ENCODE assay signal across 11 mouse cellular contexts in the genomic region with DNA sequence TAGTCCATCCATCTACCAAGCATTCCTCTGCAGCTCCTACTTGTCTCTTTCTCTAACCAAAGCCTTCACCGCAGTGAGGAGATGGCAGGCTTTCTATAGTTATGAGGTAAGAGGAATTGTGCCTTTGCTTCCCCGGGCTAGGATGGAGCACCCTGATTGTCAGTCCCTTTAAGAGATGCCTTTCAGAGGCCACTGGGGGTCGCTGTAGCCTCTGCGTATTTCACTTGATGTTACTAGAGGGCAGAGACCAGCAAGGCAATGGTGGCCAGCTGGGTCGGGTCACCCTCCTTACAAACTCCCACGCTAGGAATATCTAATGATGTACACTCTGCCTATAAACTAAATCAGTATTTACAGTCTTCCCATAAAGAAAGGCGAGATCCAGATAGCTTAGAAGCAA. TPM values are rescaled to one million over a fixed set of nuclear protein-coding genes. Genes with fewer than 3 reads are reported as not detected.
DNase-seq lines count a peak whose midpoint lies in the region; ATAC-seq and TF ChIP-seq lines count a peak whose summit lies in the region.
"Had no signal": no experiment of that assay in that cellular context is flagged by ENCODE, and none has a peak within 500 bp of the region (broad histone marks: within the 10 kb centered on the region; RNA-seq: fewer than 3 reads in every experiment).

No protein-coding gene starts in this region.

- 60% methylated on average over 7 of the region's 7 CpGs for WGBS in forebrain, embryonic 10.5 days
- 59% methylated on average over 7 of the region's 7 CpGs for WGBS in forebrain, embryonic 15.5 days
- WGBS in lung, embryonic 14.5 days, result 48% methylated on average over 7 of the region's 7 CpGs

- H3K4me1 ChIP-seq in forebrain, embryonic 10.5 days, result peaks cover 15% of the 10 kb centered on the region; the same call in 1 of the 2 replicates
- H3K4me1 ChIP-seq in forebrain, embryonic 15.5 days, result no peaks in the 10 kb centered on the region
- H3K4me1 ChIP-seq in lung, embryonic 14.5 days (ENCODE audit: insufficient read depth), result peaks cover 10% of the 10 kb centered on the region; the same call in 1 of the 2 replicates
- H3K4me1 ChIP-seq: megakaryocyte, embryonic 14.5 days had no signal

- peak; percentile 47 for TF ChIP-seq CTCF in lung, embryonic 14.5 days (IDR thresholded peaks at IDR 0.05; ENCODE audit: low read depth)

- no peak overlapping the region for H3K4me3 ChIP-seq in forebrain, embryonic 10.5 days
- no peak overlapping the region for H3K4me3 ChIP-seq in forebrain, embryonic 15.5 days
- H3K4me3 ChIP-seq in lung, embryonic 14.5 days (ENCODE audit: low read depth, low read length), result no peak overlapping the region
- H3K4me3 ChIP-seq: heart, embryonic 13.5 days; megakaryocyte, embryonic 14.5 days had no signal

- H3K4me2 ChIP-seq in forebrain, embryonic 15.5 days (replicated peaks), result no peak overlapping the region
- H3K4me2 ChIP-seq in lung, embryonic 14.5 days, result no peak overlapping the region
- H3K4me2 ChIP-seq: heart, embryonic 13.5 days had no signal

- H3K9me3 ChIP-seq in forebrain, embryonic 10.5 days, result no peaks in the 10 kb centered on the region
- H3K9me3 ChIP-seq in forebrain, embryonic 15.5 days, result no peaks in the 10 kb centered on the region
- H3K9me3 ChIP-seq in lung, embryonic 14.5 days (ENCODE audit: low read depth, low read length), result no peaks in the 10 kb centered on the region
- H3K9me3 ChIP-seq: heart, embryonic 13.5 days; megakaryocyte, embryonic 14.5 days had no signal

- peak; percentile 42 for DNase-seq in forebrain, embryonic 10.5 days (ENCODE audit: extremely low spot score, low spot score)
- peak; percentile 66 for DNase-seq in testis, postnatal 10 days (ENCODE audit: low spot score)
- no peak for DNase-seq in testis, postnatal 14 days (ENCODE audit: low spot score)
- peak; percentile 73 for DNase-seq in lung, embryonic 14.5 days
- peak; percentile 76 for DNase-seq in thymus, postnatal 14 days

- no peaks in the 10 kb centered on the region for H3K36me3 ChIP-seq in forebrain, embryonic 10.5 days (replicated peaks)
- H3K36me3 ChIP-seq in forebrain, embryonic 15.5 days, result no peaks in the 10 kb centered on the region
- no peaks in the 10 kb centered on the region for H3K36me3 ChIP-seq in lung, embryonic 14.5 days (ENCODE audit: insufficient read depth)
- H3K36me3 ChIP-seq: G1E; heart, embryonic 13.5 days had no signal

- no peak overlapping the region for H3K9ac ChIP-seq in forebrain, embryonic 15.5 days (replicated peaks)
- H3K9ac ChIP-seq in lung, embryonic 14.5 days, result no peak overlapping the region
- H3K9ac ChIP-seq: heart, embryonic 13.5 days had no signal

- H3K27ac ChIP-seq in forebrain, embryonic 10.5 days, result no peak overlapping the region
- no peak overlapping the region for H3K27ac ChIP-seq in forebrain, embryonic 15.5 days (replicated peaks)
- H3K27ac ChIP-seq in lung, embryonic 14.5 days (ENCODE audit: low read depth), result no peak overlapping the region
- H3K27ac ChIP-seq: heart, embryonic 13.5 days had no signal

- ATAC-seq in forebrain, embryonic 15.5 days (replicated peaks), result no peak
- ATAC-seq in granulocyte monocyte progenitor cell, adult 5-6 weeks (replicated peaks; ENCODE audit: poor library complexity, severe bottlenecking), result peak; percentile 64; the same call in 1 of the 2 replicates
- no peak for ATAC-seq in lung, embryonic 14.5 days (ENCODE audit: insufficient read depth)
- ATAC-seq in frontal cortex, adult (ENCODE audit: low TSS enrichment), result no peak

- no peaks in the 10 kb centered on the region for H3K27me3 ChIP-seq in forebrain, embryonic 10.5 days (ENCODE audit: poor library complexity, severe bottlenecking)
- H3K27me3 ChIP-seq in forebrain, embryonic 15.5 days, result no peaks in the 10 kb centered on the region
- no peaks in the 10 kb centered on the region for H3K27me3 ChIP-seq in lung, embryonic 14.5 days (ENCODE audit: insufficient read depth, low read length)
- H3K27me3 ChIP-seq: heart, embryonic 13.5 days had no signal

RNA-seq across cellular contexts. Expression of a gene that starts 54.1 kb away (rescaled TPM):
- polyA plus RNA-seq in forebrain, embryonic 10.5 days (2016; fragmentation: Nextera tagmentation; extraction: Ambion mirVana), result not detected in 2 replicates
- 3.7 and 5.5 TPM in 2 replicates for polyA plus RNA-seq in forebrain, embryonic 15.5 days (2015; fragmentation: Nextera tagmentation; extraction: Ambion mirVana)
- total RNA-seq in granulocyte monocyte progenitor cell, adult 5-6 weeks (2014; fragmentation: Nextera tagmentation), result not detected in 2 replicates
- not detected in 2 replicates for total RNA-seq in granulocyte monocyte progenitor cell, adult 5-6 weeks (2017)
- 1.0 and 4.1 TPM in 2 replicates for polyA plus RNA-seq in lung, embryonic 14.5 days (2014; fragmentation: Nextera tagmentation; extraction: Ambion mirVana)
- polyA plus RNA-seq: G1E had no signal
